Mouse (Mus musculus) embryo, embryonic 9.5 days (tissue): ENCODE data around the gene Klf9.

Experiments used
- DNase-seq: peaks from one replicate; pipeline ENCODE4 v3.0.0-alpha.2; 2017; ENCODE audit errors: extremely low spot score

The Klf9 gene

DNA sequence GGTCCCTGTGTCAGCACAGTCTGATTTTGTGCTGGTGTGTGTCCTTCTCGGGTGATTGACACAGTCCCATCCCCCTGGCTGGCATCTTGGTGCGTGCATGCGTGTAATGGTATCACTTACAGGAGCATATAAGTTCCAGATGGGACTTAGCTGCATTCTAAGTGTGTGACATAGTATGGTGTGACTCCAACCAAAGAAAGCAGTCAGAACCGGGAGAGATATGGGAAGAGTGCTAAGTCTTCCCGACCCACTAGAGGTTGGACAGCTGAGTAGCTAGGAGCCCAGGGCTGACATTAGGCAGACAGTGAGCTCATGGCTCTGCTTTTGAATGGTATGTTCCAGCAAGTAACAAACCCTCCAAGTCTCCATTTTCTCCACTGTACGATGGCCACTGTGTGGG, 21.9 kb downstream of the Klf9 start:
- DNase-seq = no peak

DNA sequence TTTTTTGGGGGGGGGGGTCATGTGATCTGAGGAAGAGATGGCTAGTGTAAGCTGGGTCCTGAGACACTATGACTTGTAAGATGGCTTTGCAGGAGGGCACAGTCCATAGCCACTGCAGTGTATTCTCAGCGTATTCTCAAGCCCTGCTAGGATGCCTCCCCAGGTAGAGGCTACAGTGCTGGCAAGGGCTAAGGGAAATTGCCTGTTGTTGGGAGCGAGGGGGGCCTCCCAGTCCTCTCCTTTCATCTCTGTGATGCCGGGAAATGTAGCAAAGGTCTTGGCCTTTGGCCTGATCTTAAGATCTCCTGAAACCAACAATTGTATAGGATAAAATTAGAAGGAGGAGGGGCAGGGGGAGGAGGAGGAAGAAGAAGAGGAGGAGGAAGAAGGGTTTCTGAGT, 22.3 kb downstream of the Klf9 start:
- no peak for DNase-seq

DNA sequence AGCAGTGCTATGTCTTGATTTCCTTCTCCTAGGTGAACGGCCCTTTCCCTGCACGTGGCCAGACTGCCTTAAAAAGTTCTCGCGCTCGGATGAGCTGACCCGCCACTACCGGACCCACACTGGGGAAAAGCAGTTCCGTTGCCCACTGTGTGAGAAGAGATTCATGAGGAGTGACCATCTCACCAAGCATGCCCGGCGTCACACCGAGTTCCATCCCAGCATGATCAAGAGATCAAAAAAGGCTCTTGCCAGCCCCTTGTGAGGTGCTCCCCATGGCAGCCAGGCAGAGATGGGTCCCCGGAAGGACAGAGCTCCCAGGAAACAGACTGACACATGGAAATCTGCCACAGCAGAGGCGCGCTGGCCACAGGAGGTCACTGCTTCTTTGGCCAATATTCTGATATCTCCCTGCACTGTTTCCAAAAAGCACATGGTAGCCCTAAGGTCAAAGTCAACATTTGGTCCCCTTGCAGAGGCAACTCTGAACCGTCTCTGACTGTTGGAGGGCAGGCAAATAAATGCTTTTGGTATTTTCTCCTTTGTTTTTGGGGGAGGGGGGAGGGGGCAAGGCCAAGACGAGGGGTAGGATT, 23.7 kb downstream of the Klf9 start:
- DNase-seq = no peak

DNA sequence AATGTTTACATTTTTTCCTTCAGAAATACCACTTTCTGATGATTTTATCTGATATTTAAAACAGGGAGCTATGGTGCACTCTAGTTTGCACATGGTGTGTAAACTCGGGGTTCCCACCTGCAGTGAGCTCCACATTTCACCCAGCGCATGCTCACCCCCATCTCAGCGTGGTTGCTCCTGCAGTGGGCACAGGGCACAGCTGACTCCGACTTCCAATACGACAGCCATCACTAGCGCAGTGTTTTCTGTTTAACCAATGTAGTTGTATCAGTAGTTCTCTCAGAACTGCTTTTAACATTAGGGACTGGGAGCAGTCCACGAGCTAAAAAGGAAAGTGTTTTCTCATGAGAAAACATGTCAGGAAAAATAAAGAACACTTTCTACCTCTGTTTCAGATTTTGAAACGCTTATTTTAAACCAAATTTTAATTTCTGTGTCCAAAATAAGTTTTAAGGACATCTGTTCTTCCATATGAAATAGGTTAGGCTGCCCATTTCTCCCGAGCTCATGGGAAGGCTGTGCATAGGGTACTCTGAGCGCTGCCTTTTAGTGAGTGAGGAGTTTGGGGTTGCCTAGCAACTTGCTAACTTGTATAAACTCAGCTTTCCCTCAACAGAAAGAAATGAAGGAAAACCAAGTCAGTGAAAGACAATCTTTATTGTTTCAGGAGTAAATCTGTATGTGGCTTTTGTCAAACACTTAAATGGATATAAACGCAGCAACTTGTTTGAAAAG, 25.7 kb downstream of the Klf9 start:
- DNase-seq = no peak

DNA sequence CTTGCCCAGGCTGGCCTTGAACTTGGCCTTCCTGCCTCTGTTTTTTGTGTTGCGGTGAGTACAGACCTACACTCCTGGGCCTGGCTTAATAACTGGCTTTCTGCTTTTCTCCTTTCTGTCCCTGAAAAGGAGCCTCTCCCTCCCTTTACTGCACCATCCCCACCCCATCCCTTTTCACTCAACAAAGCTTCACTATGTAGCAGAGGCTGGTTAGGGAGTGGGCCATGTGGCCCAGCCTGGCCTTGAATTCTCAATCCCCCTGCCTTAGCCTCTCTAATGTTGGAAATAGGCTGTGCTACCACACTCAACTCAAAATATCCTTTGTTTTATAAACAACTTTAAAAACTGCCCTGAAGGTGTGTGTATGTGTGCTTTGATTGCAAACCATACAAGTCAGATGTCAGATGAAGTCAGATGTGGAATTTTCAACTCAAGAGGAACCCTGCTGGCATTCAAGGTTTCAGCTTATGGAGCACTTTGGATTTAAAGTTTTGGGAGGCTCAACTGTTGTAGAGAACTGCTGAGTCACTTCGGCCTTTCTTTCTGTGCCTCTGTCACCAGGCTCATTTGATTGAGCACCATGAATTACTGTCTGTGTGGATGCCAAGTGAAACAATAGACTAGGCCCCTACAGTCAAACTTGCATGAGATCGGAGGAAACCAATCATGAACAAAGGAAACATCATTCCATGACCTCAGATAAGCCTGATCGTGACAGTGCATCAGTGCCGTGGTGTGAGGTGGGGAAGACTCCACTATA, 28.1 kb downstream of the Klf9 start:
- DNase-seq = no peak

DNA sequence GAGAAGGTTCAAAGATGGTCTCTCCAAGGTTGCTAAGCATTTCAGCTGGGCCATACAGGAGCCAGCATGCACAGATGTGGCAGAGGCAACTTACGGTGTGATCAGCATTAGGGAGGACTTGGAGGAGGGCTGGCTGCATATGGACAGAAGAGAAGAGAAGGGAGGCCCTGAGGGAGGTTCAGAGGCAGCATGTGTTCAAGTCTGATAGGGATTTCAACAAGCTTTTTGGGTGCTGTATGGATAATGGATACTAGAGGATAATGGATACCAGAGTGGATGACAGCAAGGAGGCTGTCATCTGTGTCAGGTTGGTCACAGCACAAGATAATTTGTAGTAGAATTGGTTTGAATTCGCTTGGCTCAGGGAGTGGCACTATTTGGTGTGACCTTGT, 28.6 kb downstream of the Klf9 start:
- DNase-seq = no peak

DNA sequence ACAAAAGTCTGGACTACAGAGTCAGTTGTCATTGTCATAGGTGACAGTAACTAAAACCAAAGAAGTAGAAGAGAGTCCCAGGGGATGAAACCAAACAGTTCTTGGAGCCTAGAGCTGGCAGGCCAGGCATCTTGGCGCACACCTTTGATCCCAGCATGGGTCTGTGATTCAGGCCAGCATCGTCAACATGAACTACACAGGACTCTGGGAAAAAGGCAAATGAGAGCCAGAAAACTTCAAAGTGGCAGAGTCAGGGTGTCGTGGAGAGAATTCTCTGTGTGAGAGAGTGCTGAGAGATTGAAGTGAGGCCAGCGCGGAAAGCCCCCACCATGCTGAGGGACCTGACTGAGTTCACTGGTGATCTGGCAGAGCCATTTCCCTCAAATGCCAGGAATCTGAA, 29.4 kb downstream of the Klf9 start:
- no peak for DNase-seq

DNA sequence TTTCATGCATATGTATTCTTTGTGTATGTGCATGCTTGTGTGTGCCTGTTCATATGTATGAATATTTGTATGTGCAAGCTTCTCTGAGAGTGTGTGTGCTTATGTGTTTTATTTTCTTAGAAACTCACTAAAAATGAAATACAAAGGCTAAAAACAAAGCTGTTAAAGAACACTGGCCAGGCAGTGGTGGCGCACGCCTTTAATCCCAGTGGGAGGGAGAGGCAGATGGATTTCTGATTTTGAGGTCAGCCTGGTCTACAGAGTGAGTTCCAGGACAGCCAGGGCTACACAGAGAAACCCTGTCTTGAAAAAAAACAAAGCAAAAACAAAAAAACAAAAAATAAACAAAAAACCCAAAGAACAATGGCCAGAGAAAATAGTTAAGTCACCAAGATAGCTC, 30.1 kb downstream of the Klf9 start:
- no peak for DNase-seq

DNA sequence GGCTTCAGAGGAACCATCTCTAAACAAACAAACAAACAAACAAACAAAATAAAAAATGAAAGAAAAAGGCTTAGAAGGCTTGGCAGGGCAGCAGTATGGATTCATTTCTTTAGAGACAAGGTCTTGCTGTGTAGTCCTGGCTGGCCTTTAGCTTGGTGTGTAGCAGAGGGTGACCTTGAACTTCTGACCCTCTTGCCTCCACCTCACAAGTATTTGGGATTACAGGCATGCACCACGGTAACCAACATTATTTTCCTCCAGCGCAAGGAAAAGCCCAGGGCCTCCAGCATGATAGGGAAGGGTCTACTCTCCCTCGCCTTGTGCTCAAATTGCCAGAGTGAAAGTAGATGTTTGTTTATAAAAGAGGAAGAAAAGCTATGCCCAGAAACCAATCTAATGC, 34.1 kb downstream of the Klf9 start:
- no peak for DNase-seq

DNA sequence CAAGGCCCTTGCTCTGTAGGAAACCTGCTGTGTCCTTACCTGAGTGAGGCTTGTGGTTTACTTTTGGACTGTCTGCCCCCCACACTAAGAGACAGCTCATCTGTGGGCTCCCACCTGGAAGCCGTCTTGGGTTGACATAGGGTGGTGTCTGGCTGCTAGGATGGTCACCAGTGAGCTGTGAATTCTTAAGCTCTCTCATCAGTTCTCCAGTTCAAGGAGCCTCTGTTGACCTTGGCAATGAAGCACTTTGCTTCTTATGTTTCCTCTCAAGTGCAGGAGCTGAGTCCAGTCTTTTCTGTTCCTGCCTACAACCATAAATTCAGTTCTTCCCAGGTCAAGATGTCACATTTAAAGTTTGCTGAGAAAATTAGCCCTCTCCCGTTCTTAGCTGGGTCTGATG, 34.5 kb downstream of the Klf9 start:
- no peak for DNase-seq

DNA sequence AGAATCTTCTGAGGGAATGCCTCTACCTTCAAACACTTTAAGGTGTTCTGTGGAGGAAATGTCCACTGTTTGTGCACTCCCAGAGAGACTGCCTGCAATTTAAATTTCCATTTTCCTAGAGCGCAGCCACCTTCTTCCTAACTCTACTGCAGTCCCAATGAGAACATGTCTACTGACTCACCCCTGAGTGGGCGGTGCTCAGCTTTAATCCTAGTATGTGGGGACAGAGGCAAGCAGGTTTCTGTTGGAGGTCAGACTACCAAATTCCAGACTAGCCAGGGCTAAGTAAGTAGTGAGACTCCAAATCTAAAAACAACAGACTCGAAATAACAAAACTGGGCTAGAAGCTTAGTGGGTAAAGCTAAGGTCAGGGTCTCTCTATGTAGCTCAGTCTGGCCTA, 37.5 kb downstream of the Klf9 start:
- no peak for DNase-seq

DNA sequence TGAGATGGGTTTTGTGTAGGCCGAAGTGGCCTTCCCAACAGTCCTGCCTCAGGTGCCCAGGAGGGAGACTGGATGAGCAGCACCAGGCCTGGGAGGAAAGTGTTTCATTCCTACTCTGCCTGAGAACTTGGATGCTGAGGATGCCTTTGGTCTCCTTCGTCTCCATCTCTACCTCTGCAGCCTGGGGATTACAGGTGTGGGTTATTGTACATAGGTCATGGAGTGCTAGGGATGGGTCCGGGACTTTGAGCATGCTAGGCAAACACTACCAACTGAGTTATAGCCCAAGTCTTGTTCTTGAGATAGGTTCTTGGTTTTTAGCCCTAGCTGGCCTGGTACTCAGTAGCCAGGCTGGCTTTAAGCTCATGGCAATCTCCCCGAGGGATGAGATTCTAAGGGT, 42.5 kb downstream of the Klf9 start:
- no peak for DNase-seq

DNA sequence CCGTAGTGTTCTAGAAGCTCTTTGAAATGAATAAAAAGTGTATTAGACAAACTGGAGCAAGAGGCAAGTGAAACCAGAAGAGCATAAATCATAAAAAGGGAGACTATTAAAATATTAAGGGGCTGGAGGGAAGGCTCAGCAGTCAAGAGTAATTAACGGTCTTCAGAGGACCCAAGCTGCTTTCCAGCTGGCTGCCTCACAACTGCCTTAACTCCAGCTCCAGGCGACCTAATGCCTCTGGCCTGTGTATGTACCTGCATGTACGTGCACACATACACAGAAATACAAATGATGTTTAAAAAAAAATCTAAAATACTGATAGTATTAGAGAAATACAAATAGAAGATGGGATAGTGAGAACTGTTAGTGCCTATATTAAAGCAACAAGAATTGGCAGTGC, 43.0 kb downstream of the Klf9 start:
- no peak for DNase-seq

DNA sequence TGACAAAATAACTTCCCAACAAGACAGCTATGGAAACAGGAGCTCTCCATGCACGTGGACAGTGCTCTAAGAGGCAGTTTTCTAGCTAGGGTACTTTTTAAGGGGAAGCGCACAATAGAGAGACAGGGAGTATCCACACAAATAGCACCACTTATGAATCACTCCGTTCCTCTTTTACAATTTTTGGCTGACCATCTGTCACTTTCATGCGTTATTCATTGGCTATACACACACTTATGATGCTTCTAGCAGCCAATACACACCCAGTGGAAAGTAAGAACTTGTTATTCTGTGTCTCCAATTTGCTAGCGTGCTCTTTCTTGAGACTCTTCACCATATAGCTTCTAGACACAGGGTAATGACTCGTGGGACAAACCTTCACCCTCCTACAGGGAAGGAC, 46.7 kb downstream of the Klf9 start:
- no peak for DNase-seq

DNA sequence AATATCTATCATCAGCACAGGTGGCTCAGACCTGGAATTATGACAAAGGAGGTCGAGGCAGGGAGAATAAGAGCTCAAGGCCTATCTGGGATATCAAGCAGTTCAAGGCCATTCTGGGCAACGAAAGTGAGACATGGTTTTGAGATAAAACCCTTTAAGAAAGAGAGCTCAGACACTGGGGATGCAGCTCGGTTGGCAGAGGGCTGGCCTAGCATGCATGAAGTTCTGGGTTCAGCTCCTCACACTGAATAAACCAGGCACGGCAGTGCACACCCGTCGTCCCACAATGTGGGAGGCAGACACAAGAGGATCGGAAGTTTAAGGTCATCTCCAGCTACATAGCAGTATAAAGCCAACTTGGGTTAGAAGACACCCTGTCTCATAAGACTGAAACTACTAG, 48.0 kb downstream of the Klf9 start:
- no peak for DNase-seq

DNA sequence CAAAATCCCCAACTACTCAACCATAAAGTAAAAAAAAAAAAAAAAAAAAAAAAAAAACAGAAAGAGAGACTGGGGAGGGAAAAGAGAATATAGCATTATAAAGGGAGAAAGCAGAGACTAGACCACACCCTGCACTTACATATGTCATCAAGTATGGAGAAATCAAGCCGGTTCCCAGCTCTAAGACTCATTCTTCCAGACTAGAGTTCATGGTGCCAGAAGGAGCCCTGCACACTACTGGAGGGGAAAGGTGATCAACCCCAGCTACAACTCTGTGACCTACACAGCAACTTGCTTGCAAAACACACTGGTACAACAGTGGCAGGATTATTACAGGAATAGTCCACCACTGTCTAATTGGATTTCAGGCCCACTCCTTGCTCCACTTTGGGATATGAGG, 48.7 kb downstream of the Klf9 start:
- DNase-seq = no peak

DNA sequence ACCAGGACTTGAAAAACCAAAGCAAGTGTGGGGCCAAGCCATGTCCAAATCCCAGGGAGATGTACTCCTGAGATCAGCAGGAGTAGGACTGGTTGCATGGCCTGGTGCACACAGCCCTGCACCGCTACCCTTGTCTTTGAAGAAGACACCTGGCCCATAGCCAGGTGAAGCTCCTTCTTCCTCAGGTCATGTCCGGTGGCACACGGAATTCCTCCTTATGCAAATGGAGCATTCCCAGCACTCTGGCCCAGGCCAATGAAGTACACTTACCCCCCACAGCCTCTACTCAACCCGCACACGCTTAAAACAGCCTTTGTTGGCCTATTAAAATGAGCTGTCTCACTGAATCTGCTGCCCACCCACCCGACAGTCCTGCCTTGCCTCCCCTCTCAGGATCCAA, 50.5 kb downstream of the Klf9 start:
- DNase-seq = no peak

DNA sequence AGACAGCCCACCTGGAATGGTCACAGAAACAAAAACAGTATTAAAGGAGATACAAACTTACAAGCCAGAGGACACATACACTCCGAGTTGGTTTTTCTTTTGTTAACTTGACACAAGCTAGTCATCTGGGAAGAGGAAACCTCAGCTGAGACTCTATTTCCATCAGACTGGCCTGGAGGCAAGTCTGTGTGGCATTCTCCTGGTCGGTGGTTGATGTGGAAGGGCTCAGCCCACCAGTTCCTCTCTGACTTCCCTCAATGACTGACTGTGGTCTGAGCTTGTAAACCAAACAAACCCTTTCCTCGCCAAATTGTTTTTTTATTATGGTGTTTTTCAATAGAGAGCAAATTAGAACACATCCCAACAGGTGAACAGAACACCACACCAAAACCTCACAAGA, 52.0 kb downstream of the Klf9 start:
- DNase-seq = no peak

DNA sequence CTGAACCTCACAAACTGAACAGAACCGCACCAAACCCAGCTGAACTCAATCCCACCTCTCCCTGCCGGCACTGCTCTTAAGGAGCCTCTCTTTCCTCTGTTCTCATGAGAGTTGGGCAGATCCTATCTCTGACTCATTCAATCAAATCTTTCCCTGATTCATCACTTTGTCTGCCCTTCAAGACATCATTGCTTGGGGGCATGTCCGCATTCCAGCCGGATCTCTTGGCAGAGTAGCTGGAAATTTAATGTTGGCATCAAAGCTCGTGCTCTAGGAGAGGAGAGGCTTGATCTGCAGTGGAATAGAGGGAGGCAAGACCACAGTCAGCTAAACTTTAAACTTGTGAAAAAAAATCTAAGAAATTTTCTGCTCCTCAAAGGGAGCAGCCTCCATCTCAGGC, 61.1 kb downstream of the Klf9 start:
- DNase-seq = no peak

DNA sequence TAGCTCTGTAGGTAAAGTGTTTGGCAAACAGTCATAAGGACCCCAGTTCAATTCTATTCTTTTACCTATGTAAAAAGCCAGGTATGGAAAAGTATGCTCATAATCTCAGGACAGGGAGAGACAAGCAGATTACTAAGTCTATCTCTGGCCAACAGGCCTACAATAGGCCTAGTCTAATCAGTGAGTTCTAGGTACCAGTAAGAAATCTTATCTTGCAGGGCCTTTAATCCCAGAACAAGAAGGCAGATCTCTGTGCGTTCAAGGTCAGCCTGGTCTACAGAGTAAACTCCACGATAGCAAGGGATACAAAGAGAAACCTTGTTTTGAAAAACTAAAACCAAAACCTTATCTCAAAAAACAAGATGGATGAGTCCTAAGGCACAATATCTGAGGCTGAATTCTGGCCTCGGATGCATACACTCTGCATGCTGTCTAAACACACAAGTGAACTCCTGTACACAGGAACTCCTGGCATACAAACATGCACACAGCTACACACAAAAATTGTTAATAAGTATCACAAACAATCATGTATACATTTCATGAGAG, 62.6 kb downstream of the Klf9 start:
- no peak for DNase-seq

DNA sequence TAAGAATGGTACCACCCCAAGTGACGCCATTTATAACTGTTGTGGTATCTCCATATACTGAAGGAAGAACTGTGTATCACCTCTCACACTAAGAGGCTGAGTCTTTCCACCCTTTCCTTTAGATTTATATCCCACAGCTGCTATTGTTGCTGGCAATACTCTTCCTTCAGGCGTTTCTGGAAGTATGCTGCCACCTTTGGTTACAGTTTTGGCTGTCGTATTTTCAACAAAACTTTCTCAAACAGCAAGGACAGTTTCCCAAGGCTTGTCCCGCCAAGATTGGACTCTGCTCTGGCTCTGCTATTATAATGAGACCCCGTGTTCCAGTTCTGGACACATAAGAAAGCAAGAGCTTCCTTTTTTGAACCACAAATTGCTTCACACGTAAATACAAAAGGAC, 70.3 kb downstream of the Klf9 start:
- DNase-seq = no peak

DNA sequence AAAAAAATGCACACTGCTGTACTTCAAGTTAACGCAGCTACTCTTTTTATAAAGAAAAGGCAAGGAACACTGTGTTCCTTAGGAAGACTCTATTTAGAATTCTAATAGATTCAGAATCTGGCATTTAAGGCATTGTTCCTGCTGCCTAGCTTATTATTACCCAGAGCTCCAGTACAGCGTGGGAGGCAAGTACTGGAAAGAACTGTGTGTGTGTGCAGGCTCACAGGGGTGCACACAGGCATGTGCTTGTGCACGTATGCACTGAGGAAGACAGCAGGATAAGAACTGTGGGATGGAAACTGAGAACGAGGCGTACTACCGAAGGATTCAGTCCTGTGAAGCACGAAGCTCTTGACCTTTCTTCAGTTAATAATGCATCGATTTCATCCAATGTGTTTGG, 73.3 kb downstream of the Klf9 start:
- DNase-seq = no peak
